Mouse (Mus musculus): ENCODE measurements around the gene Brip1. TPM values are rescaled to one million over a fixed set of nuclear protein-coding genes. Genes with fewer than 3 reads are reported as not detected.
"Not testable (repeated sequence)": the region's sequence is repeated elsewhere in the genome, so short reads cannot be mapped to it uniquely, and the experiment has no call there.

The Brip1 gene
- polyA plus RNA-seq, 1 experiment from 2014 or later: 1.7 TPM

DNA sequence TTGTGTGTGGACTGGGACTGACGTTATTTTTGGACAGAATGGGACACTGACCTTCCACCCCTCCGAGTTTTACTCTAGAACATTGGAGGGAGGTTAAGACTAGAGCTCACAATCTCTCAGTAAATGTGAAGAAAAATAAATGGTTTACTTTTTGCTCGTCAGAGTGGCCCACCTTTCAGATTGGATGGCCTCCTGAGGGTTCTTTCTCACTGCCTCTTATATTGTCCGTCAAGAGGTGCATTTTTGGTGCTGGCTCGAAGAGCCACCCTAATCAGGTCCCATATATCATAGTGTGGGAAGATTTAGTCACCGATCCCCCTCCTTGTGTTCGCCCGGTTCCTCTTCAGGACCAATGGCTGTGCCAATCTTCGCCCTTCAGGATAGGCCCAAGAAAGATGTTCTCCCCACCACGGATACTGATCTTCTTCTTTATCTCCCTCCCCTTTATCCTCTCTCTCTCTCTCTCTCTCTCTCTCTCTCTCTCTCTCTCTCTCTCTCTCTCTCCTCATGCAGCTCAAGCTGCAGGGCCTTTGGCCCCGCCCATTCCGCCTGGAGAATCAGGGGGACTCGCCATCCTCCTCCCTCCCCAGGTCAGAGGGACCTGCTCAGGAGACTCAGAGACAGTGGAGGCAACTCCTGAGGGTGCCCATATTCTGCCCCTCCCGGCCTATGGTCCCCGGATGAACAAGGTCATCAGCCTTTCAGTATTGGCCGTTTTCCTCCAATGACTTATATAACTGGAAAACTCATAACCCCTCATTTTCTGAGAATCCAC, 1.1 kb upstream of the Brip1 start:
- Histone ChIP-seq H3K9ac (ENCODE audit: low read depth, low read length) (peak overlapping the region; percentile 74), H3K36me3 (ENCODE audit: control insufficient read depth, insufficient read depth, low read length) (peaks cover 30% of the 10 kb centered on the region), H3K4me1 (ENCODE audit: control insufficient read depth, insufficient read depth, low read depth, low read length) (peaks cover 6% of the 10 kb centered on the region), H3K9me3 (ENCODE audit: control insufficient read depth, low read length) (peaks cover 9% of the 10 kb centered on the region), H3K27me3 (replicated peaks; ENCODE audit: control insufficient read depth, insufficient read depth, low read length) (no peaks in the 10 kb centered on the region), H3K4me2 (ENCODE audit: low read length) (peak overlapping the region; percentile 74), H3K27ac (ENCODE audit: low read depth, low read length) (peak overlapping the region; percentile 78; the same call in 1 of the 2 replicates), H3K4me3 (ENCODE audit: low read length) (peak overlapping the region; percentile 81)
- WGBS: 47% methylated on average over 16 of the region's 16 CpGs
- no peak for ATAC-seq

DNA sequence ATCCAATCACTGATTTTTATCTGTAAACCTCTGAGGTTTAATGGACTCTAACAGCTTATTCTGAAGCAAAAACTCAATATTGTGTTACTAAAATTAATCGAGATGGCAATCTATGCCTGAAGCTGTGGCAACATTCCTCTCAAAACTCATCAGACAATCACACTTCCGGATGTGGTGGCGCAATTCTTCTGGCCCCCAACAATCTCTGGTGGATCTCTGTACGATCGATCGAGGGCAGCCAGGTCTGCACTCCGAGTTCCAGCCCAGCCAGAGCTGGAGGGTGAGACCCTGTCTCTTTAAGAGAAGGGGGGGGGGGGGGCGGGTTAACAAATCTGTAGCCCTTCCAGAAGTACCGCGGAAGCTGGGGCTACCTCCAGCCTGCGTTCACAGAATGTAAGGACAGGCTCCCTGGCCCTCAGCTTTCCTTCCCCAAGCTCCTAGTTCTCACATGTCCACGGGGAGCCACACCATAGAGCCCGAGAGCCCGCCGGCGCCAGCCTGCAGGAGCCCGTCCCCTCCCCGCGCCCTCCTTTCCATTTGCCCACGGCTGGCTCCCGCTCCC, 452 bp downstream of the Brip1 start:
- H3K9ac ChIP-seq (ENCODE audit: low read depth, low read length): peak overlapping the region; percentile 56
- H3K27ac ChIP-seq (ENCODE audit: low read depth, low read length): 0 out of 2 replicates have a peak overlapping the region, but pooled peaks have one; percentile 31
- peaks cover 15% of the 10 kb centered on the region for H3K36me3 ChIP-seq (ENCODE audit: control insufficient read depth, insufficient read depth, low read length)
- ATAC-seq: peak; percentile 81
- H3K4me3 ChIP-seq (ENCODE audit: low read length): peak overlapping the region; percentile 81
- peak overlapping the region; percentile 67 for H3K4me2 ChIP-seq (ENCODE audit: low read length)
- no peaks in the 10 kb centered on the region for H3K27me3 ChIP-seq (replicated peaks; ENCODE audit: control insufficient read depth, insufficient read depth, low read length)
- H3K9me3 ChIP-seq (ENCODE audit: control insufficient read depth, low read length): peaks cover 9% of the 10 kb centered on the region
- under 1% methylated on average over 19 of the region's 21 CpGs for WGBS
- peaks cover 6% of the 10 kb centered on the region for H3K4me1 ChIP-seq (ENCODE audit: control insufficient read depth, insufficient read depth, low read depth, low read length)

DNA sequence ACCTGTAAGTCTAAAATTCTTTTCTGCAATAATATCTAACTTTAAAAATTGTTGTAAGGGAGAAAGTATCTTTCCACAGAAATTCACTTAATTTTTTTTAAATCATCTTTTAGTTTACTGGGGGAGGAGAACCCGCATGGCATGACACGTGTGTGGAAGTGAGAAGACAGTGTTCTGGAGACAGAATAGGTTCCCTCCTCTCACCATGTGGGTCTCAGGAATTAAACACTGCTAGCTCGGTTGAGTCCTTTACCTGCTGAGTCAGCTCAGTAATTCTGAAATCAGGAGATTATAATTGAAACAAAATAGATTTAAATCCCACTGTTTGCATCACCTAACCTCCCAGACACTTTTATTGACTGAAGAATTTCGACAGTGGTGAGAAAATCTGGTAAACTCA, 1.3 kb downstream of the Brip1 start:
- WGBS: 55% methylated on average over 4 of the region's 4 CpGs
- H3K4me2 ChIP-seq (ENCODE audit: low read length): no peak overlapping the region
- peaks cover 7% of the 10 kb centered on the region for H3K9me3 ChIP-seq (ENCODE audit: control insufficient read depth, low read length)

DNA sequence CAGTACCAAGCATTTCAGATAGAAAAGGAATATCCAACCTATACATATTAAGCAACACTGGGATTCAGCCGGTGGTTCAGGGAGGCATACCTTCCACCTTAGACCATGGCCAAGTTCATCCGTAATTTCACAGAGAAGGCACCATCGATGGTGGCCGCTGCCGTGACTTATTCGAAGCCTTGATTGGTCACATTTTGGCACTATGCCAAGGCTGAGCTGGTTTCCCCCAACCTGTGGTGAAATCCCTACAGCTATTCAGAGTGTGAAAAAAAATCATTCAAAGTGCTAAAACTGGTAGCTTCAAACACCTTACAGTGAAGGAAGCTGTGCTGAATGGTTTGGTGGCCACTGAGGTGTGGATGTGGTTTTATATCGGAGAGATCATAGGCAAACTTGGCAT, 15.8 kb downstream of the Brip1 start:
- 87% methylated on average over 7 of the region's 7 CpGs for WGBS

More for the DNA sequence above, 1.3 kb downstream of the Brip1 start:
- ATAC-seq: no peak
- Histone ChIP-seq H3K27me3 (replicated peaks; ENCODE audit: control insufficient read depth, insufficient read depth, low read length) (no peaks in the 10 kb centered on the region), H3K4me1 (ENCODE audit: control insufficient read depth, insufficient read depth, low read depth, low read length) (peaks cover 6% of the 10 kb centered on the region), H3K27ac (ENCODE audit: low read depth, low read length) (no peak overlapping the region), H3K36me3 (ENCODE audit: control insufficient read depth, insufficient read depth, low read length) (peaks cover 7% of the 10 kb centered on the region), H3K9ac (ENCODE audit: low read depth, low read length) (no peak overlapping the region), H3K4me3 (ENCODE audit: low read length) (no peak overlapping the region)

GRCm38 (mm10) chr11:86175833-86176232, 25.2 kb downstream of the Brip1 start:
- Histone ChIP-seq H3K27ac (ENCODE audit: low read depth, low read length) (no peak overlapping the region), H3K27me3 (replicated peaks; ENCODE audit: control insufficient read depth, insufficient read depth, low read length) (no peaks in the 10 kb centered on the region), H3K36me3 (ENCODE audit: control insufficient read depth, insufficient read depth, low read length) (no peaks in the 10 kb centered on the region), H3K9ac (ENCODE audit: low read depth, low read length) (no peak overlapping the region), H3K4me2 (ENCODE audit: low read length) (no peak overlapping the region), H3K9me3 (ENCODE audit: control insufficient read depth, low read length) (no peaks in the 10 kb centered on the region), H3K4me1 (ENCODE audit: control insufficient read depth, insufficient read depth, low read depth, low read length) (no peaks in the 10 kb centered on the region), H3K4me3 (ENCODE audit: low read length) (no peak overlapping the region)
- ATAC-seq: no peak
- WGBS: 80% methylated on average over 3 of the region's 3 CpGs

More for the DNA sequence above, 15.8 kb downstream of the Brip1 start:
- not testable (repeated sequence) for H3K27ac ChIP-seq (ENCODE audit: low read depth, low read length); H3K36me3 ChIP-seq (ENCODE audit: control insufficient read depth, insufficient read depth, low read length); H3K4me2 ChIP-seq (ENCODE audit: low read length); H3K27me3 ChIP-seq (replicated peaks; ENCODE audit: control insufficient read depth, insufficient read depth, low read length); H3K9me3 ChIP-seq (ENCODE audit: control insufficient read depth, low read length); H3K9ac ChIP-seq (ENCODE audit: low read depth, low read length); H3K4me3 ChIP-seq (ENCODE audit: low read length); H3K4me1 ChIP-seq (ENCODE audit: control insufficient read depth, insufficient read depth, low read depth, low read length); ATAC-seq

- no peak overlapping the region for H3K4me2 ChIP-seq (ENCODE audit: low read length)
- H3K27me3 ChIP-seq (replicated peaks; ENCODE audit: control insufficient read depth, insufficient read depth, low read length): no peaks in the 10 kb centered on the region
- no peak overlapping the region for H3K4me3 ChIP-seq (ENCODE audit: low read length)
- no peak overlapping the region for H3K9ac ChIP-seq (ENCODE audit: low read depth, low read length)
- no peak overlapping the region for H3K27ac ChIP-seq (ENCODE audit: low read depth, low read length)
- no peaks in the 10 kb centered on the region for H3K9me3 ChIP-seq (ENCODE audit: control insufficient read depth, low read length)
- no peaks in the 10 kb centered on the region for H3K4me1 ChIP-seq (ENCODE audit: control insufficient read depth, insufficient read depth, low read depth, low read length)
- 65% methylated on average over 2 of the region's 2 CpGs for WGBS
- no peak for ATAC-seq
- H3K36me3 ChIP-seq (ENCODE audit: control insufficient read depth, insufficient read depth, low read length): no peaks in the 10 kb centered on the region
Measured at GRCm38 (mm10) chr11:86174173-86174572, 26.8 kb downstream of the Brip1 start.

GRCm38 (mm10) chr11:86170743-86171142, 30.2 kb downstream of the Brip1 start:
- Histone ChIP-seq H3K27ac (ENCODE audit: low read depth, low read length) (no peak overlapping the region), H3K4me1 (ENCODE audit: control insufficient read depth, insufficient read depth, low read depth, low read length) (no peaks in the 10 kb centered on the region), H3K9ac (ENCODE audit: low read depth, low read length) (no peak overlapping the region), H3K4me2 (ENCODE audit: low read length) (no peak overlapping the region), H3K36me3 (ENCODE audit: control insufficient read depth, insufficient read depth, low read length) (no peaks in the 10 kb centered on the region), H3K9me3 (ENCODE audit: control insufficient read depth, low read length) (no peaks in the 10 kb centered on the region), H3K27me3 (replicated peaks; ENCODE audit: control insufficient read depth, insufficient read depth, low read length) (no peaks in the 10 kb centered on the region), H3K4me3 (ENCODE audit: low read length) (no peak overlapping the region)
- ATAC-seq: no peak
- 88% methylated on average over 2 of the region's 2 CpGs for WGBS

DNA sequence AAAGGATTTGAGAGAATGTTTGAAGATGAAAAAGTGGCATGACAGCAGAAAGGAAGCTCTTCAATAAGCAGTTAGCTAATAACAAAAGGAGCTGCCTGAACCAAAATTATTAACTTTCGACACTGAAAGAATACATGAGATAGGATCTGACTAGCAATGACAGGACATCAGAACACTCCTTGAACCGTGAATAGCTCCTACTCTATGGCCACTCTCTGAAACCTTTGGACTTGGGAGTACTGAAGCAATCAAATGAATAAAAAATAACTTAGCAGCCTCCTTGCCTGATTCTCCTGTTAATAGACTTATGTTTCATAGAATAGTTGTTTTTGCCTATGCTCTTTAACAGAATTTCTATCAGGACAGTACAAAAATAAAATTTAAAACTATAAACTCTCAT, 40.7 kb downstream of the Brip1 start:
- Histone ChIP-seq H3K4me3 (ENCODE audit: low read length) (no peak overlapping the region), H3K27ac (ENCODE audit: low read depth, low read length) (no peak overlapping the region), H3K36me3 (ENCODE audit: control insufficient read depth, insufficient read depth, low read length) (no peaks in the 10 kb centered on the region), H3K9me3 (ENCODE audit: control insufficient read depth, low read length) (no peaks in the 10 kb centered on the region), H3K4me2 (ENCODE audit: low read length) (no peak overlapping the region), H3K4me1 (ENCODE audit: control insufficient read depth, insufficient read depth, low read depth, low read length) (no peaks in the 10 kb centered on the region), H3K27me3 (replicated peaks; ENCODE audit: control insufficient read depth, insufficient read depth, low read length) (no peaks in the 10 kb centered on the region), H3K9ac (ENCODE audit: low read depth, low read length) (no peak overlapping the region)
- 65% methylated on average over 2 of the region's 2 CpGs for WGBS
- no peak for ATAC-seq

DNA sequence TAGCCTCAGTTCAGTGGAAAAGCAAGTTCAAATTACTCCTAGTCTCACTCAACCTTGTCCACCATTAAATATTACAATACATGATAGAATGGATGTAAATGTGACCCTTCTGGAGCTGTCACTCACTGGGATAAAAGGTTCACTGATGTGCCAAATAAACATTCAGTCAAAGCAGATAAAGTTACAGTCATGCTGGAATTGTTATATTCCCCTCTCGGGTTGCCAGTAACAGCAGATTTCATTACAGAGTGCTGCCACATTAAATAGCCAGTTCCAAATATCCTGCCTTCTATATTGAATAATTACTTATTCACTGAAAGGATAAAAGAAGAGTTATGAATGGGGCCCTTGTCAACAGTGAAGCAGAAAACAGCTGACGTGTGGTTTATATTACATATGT, 42.0 kb downstream of the Brip1 start:
- Histone ChIP-seq H3K9ac (ENCODE audit: low read depth, low read length) (no peak overlapping the region), H3K9me3 (ENCODE audit: control insufficient read depth, low read length) (no peaks in the 10 kb centered on the region), H3K4me3 (ENCODE audit: low read length) (no peak overlapping the region), H3K36me3 (ENCODE audit: control insufficient read depth, insufficient read depth, low read length) (no peaks in the 10 kb centered on the region), H3K4me1 (ENCODE audit: control insufficient read depth, insufficient read depth, low read depth, low read length) (no peaks in the 10 kb centered on the region), H3K27ac (ENCODE audit: low read depth, low read length) (no peak overlapping the region), H3K27me3 (replicated peaks; ENCODE audit: control insufficient read depth, insufficient read depth, low read length) (no peaks in the 10 kb centered on the region), H3K4me2 (ENCODE audit: low read length) (no peak overlapping the region)
- ATAC-seq: no peak
- WGBS: 33% methylated on average over 2 of the region's 2 CpGs

All from hindbrain, embryonic 16.5 days (tissue).